Mouse (Mus musculus) frontal cortex, adult 2 months (tissue): ENCODE results near the gene Mapk6. TPM values are rescaled to one million over a fixed set of nuclear protein-coding genes. Genes with fewer than 3 reads are reported as not detected.
"Not testable (repeated sequence)": the region's sequence is repeated elsewhere in the genome, so short reads cannot be mapped to it uniquely, and the experiment has no call there.

Source experiments
- DNase-seq, 2 experiments: peaks; one replicate each; pipeline ENCODE4 v3.0.0; 2022; ENCODE audit warnings: low spot score in 1 of 2; ENCODE audit errors: extremely low spot score in 1 of 2
- polyA plus RNA-seq: library from polyadenylated mRNA; depleted of rRNA; stranded (reverse); fragments of >200 nt; gene quantifications from 2 replicates; pipeline ENCODE4 v1.2.3, GENCODE M21; 2012; rRNA removed

Mapk6 gene
- 32.2 and 34.6 TPM in 2 replicates for polyA plus RNA-seq

DNA sequence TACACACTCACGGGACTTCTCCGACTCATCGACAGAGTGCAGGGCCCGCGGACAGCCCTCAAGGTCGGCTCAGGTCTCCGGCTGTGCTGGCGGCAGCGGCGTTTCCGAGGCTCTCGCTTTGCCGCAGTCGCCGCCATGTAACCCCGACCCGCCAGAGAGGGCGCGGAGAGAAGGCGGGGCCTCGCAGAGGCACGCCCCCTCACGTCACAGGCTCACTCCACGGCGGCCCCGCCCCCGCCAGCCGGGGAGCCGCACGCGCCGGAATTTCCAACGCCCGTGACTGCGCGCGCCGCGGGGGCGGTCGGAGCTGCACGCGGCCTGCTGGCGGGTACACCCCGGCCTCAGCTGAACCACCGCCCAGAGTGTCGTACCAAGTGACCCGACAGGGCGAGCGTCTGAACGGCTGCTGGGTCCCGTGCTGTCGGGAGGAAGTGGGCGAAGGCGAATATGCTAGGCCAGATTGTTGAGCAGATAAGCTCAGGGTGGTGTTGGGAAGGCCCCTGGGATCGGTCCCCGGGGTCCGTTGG is at the start of gene Mapk6:
TSS of gene Mapk6 (minus strand) at position 154 of the 527 bp plus-strand sequence.
- peak; percentile 90 to 97 for DNase-seq

DNA sequence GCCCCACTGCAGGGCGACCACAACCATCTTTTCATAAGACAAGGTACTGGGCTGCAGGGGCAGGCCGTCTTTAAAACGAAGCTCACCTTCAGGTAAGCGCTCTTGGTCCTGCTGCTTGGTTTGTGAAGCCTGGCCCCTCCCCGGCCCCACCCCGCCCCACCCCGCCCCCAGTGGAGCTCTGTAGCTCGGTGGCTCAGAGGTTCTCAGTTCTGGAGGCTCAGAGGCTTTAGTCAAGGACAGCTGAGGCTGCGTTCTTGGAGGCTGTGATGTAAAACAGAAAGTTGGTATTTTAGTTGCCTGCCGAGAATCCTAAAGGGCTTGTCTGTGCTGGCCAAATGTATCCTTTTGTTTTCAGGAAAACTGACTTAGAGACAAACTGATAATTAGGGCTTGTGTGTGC is 45.9 kb upstream of the Mapk6 start:
- no peak for DNase-seq

DNA sequence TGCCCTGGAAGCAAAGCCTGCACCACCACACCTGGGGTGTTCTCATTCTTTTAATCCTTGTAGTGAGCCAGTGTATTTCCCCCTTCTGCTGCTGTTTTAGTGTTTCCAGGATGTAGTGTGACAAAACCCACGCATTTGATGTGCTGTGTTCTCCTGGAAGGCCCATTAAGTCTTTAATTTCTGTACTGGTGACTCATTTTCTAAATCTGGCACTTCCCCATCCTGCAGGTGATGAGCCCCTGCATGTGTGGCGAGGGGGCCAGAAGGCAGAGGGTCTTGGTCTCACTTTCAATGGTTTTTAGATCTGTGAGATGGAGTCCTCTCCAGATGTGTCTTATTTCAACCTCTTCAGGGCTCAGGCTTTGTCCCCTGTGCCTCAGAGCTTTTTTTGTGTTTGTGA is 44.2 kb upstream of the Mapk6 start:
- DNase-seq = no peak

DNA sequence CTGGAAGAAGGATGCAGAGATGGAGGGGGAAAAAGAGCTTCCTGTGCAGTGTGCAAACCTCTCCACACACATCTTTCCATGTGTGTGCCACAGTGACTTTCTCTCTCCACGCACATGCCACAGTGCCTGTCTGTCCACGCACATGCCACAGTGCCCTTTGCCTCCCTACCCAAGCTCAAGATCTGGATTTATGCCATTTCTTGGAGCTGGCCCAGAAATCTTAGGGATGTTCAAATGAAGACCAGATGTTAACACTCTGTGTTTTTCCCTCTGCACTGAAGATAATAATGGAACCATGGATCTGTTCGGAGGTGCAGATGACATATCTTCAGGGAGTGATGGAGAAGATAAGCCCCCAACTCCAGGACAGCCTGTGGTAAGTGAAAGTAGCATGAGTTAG is 38.2 kb upstream of the Mapk6 start:
- no peak for DNase-seq

DNA sequence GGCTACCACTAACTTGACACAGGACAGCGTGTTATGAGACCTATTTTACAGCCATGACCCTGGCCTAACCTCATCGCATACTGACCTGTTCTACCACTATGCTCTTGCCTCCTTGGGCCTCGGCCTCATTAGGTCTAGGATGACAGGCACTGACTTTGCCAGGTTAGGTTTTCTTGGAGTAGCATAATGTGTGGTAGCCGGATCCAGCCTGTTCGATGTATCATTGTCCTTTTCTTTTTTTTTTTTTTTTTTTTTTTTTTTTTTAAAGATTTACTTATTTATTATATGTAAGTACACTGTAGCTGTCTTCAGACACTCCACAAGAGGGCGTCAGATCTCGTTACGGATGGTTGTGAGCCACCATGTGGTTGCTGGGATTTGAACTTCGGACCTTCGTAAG is 36.8 kb upstream of the Mapk6 start:
- DNase-seq = not testable (repeated sequence)

DNA sequence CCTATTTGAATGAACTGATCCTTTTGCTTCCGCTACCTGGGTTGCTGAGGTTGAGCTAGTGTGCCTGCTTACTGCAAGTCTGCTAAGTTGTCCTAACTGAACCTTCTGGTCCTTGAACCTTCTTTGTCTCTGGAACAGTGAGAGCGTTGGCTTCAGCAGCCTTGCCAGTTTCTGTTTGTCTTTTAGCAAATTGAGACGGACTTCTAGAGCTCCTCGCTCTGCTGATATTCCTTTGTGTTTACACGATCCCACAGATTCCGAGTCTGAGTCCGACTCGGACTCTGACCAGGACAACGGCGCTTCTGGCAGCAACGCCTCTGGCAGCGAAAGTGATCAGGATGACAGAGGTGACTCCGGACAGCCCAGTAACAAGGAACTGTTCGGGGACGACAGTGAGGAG is 35.2 kb upstream of the Mapk6 start:
- DNase-seq = no peak

DNA sequence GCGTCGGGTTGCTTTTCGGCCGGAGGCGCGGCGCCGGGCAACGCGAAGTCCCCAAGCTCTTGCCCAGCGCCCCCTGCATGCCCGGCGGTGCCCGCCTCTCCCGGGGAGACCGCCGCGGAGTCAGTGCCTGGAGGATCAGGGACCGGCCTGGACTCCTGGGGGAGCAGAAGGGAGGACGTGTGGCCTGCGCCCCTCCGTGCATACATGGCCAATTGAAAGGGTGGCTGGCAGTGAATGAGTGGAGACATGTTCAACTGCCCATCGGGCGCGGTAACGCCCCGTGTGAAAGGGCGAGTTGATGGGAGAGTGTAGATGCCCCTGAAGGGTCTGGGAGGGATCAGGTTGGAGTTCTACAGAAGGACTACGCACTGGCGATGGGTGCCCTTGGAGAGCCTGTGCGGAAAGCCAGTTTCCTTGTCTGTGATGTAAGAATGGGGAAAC is 31.9 kb upstream of the Mapk6 start:
- no peak for DNase-seq

DNA sequence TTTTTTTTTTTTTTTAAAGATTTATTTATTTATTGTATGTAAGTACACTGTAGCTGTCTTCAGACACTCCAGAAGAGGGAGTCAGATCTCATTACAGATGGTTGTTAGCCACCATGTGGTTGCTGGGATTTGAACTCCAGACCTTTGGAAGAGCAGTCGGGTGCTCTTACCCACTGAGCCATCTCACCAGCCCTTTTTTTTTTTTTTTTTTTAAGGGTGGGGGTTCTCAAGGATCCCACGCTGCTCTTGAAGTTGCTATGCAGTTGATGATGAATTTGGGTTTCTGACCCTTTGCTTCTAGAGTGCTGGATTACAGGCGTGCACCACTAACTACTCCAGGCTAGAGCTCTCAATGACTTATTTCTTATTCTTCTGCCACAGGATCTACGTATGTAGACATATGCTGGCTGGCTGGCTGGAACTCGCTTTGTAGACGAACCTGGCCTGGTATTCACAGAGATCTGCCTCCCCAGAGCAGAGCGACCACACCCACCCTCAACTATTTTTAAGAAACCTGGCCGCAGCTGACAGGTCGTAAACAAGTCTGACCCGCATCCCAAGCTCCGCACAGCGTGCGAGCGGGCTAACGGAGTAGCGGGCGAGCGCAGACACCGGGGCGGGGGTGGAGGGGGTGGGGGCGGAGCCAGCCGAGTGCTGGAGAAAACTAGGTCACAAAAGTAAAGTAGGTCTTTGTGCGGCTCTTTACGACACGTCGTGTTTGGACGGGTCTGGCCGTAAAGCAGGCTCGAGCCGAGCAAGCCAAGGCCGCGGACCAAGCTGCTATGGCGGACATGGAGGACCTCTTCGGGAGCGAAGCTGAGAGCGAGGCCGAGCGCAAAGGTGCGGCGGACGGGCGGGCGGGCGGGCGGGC is 31.2 kb upstream of the Mapk6 start, which contains the start of gene Leo1:
TSS of gene Leo1 (plus strand) at position 729 of the 871 bp plus-strand sequence.
- peak; percentile 89 to 93 for DNase-seq

DNA sequence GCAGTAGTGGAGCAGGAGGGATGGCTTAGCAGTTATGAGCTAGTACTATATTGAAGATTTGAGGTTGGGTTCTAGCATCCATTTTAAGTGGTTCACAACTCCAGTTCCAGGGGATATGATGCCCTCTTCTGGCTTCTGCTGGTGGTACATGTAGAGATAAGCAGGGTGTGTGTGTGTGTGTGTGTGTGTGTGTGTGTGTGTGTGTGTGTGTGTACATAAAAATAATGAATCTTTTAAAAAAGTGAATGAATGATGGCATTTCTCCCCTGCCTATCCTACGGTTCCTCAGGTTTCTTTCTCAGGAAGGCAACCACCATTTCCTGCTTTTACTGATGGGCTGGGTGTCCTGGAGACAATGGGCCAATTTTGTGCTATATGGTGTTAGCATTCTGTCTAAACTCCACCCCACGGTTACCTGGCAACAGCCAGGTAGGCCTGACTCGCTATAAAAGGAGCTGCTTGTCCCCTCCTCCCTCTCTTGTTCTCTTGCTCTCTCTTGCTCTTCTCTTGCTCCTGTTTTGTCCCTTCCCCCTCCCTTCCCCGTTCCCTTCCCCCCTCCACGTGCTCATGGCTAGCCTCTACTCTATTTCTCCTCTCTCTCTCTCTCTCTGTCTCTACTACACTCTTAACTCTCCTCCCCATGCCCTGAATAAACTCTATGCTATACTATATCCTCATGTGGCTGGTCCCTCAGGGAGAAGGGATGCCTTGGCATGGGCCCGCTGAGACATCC is 28.0 kb upstream of the Mapk6 start:
- peak in 1 of 2 experiments; percentile 41 for DNase-seq

DNA sequence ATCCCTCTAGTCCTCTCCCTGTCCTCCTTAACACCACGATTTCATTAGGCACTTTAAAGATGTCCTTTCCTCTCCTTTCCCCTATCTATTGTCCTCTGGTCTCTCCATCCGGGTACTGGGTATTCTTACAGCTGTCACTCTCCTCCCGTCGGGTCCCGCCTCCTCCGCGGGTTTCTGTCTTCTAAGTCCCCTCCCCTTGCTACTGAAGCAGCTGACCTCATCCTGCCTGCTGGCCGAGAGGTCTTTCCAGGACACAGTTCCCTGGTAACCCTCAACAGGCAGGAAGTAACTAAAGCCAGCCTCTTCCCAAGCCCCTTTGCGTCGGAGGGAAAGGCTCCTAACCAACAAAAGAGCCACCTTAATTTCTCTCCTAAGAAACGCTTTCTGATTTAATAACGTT is 26.1 kb upstream of the Mapk6 start:
- peak; percentile 52 to 53 for DNase-seq

DNA sequence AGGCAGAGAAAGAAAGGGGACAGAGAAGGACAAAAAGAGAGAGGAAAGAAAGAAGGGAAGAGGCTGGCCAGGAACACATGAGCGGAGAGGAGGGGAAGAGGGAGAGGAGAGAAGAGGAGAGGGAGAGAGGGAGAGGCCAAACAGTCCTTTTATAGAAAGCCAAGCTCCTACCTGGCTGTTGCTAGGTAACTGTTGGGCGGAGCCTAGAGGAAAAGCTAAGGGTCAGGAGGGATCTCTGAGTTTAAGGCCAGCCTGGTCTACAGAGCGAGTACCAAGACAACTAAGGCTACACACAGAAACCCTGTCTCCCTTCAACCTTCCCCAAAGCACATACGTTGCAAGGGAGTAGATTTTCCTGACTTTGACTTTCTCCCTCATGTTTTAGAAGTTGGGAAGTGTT is 25.5 kb upstream of the Mapk6 start:
- DNase-seq = no peak

DNA sequence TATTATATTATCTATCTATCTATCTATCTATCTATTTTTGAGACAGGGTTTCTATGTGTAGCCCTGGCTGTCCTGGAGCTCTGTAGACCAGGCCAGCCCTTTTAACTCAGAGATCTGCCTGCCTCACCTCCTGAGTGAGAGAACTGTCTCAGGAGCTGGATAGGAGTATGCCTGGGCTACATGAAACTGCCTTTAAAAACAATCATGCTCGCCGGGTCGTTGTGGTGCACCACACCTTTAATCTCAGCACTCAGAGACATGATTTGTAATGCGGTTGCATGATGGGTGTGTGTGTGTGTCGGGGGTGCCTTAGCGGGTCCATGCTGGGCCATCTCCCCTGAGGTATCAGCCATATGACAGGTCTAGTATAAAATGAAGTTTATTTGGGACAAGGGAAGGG is 25.1 kb upstream of the Mapk6 start:
- DNase-seq = no peak

DNA sequence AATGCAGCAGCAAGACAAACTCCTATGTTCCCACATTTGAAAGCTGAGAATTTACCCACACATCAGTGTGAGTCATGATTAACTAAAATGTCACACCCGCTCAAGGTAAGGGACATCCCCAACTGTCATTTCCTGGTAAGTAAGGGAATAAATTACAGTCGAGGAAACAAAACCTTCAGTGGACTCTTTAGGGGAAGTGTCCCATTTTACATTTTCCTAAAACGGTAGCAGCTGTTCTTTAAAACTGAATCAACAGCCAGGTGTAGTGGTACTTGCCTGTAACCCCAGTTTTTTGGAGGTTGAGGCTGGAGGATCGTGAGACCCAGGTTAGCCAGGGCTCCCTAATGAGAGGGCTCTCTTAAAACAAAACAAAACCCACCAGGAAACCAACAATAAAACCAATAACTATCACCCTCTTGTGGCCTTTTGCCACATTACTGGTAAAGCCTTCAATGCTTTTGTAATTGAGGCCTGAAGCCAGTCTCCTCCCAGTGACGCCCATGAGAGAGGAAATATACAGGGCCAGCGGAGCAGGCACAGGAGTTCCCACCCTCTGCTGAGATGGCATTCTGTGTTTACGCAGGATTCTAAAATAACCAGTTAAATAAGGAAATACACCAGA is 24.5 kb upstream of the Mapk6 start:
- DNase-seq = peak in 1 of 2 experiments; percentile 59

DNA sequence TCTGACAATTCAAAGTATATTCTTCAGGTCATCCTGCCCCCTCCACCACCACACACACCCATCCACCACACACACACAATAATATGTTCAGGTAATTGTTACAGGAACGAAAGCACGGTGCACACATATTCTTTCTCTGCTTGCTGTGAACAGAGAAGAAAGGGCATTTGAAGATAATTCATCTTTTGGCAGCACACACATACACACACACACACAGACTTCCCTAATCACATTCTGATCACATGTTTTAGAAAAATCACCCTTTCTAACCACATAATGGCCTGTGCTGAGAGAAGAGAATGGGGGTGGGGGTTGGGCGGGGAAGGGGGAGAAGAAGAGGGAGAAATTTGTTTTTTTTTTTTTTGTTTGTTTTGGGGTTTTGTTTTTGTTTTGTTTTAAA is 22.9 kb upstream of the Mapk6 start:
- DNase-seq = no peak

DNA sequence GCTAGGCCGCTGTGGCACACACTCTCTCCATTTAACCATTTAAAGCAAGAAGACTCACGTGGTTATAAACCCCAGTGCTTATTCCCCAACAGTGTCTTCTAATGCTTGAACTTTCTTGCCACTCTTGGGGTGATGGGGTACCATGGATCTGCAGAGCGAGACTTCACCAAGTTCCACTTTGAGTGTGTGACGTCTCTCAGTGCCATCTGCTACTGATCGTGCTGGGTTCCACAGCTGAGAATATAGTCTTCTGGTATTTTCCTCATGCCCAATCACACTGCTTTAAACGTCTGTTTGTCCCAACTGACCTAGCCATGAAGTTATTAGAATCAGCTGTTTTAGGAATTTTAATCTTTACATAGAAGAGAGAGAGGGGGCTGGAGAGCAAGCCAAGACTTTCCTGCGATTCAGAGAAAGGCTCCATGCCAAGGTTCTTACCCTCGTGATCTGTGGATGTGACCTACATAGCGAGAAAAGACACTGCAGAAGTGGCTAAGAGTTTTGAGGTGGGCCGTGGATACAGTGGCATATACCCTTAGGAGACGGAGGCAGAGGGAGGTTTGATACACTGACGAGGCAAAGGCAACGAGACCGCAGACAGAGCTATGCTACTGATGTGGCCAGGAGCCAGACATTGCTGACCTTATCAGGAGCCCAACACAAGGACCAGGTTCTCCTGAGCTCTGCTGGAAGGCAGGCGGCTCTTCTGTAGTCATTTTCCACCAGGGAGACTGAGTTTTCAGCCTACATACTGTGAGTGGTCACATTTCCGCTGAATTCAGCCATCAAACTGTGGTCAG is 21.2 kb upstream of the Mapk6 start:
- no peak for DNase-seq

DNA sequence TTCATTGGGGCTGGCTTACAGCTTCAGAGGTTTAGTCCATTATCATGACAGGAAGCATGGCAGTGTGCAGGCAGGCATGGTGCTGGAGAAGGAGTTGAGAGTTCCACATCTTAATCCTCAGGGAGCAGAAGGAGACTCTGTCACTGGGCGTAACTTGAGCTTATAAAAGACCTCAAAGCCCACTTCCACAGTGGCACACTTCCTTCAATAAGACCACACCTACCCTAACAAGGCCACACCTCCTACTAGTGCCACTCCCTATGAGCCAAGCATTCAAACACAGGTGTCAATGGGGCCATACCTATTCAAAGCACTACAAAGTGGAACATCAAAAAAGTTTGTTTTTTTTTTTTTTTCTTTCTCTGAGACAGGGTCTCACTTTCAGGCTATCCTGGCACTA is 19.9 kb upstream of the Mapk6 start:
- no peak for DNase-seq

DNA sequence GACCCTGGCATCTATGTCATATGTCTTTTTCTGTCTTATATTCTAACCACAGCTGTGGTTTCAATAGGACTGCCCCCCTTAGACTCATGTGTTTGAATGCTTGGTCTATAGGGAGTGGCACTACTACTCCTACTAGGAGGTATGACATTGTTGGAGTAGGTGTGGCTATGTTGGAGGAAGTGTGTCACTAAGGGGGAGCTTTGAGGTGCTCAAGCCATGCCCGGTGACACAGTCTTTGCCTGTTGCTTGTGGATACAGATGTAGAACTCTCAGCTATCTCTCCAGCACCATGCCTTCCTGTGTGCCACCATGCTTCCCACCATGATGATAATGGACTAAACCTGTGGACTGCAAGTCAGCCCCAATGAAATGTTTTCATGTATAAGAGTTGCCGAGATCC is 19.2 kb upstream of the Mapk6 start:
- DNase-seq = no peak

DNA sequence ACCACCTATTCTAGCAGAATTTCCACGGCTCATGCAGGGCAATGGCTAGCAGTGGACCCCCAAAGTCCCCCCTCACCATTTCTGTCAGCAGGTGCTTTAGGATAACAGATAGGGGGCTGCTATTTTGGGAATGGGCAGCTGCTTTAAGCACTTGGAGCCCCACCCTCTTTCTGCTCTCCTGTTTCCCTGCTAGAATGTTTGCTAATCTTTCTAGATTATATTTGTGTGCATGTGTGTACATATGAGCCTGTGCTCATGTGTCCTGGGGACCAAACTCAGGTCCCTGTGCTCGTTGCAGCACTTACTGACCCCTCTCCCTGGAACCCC is 18.4 kb upstream of the Mapk6 start:
- DNase-seq = no peak

DNA sequence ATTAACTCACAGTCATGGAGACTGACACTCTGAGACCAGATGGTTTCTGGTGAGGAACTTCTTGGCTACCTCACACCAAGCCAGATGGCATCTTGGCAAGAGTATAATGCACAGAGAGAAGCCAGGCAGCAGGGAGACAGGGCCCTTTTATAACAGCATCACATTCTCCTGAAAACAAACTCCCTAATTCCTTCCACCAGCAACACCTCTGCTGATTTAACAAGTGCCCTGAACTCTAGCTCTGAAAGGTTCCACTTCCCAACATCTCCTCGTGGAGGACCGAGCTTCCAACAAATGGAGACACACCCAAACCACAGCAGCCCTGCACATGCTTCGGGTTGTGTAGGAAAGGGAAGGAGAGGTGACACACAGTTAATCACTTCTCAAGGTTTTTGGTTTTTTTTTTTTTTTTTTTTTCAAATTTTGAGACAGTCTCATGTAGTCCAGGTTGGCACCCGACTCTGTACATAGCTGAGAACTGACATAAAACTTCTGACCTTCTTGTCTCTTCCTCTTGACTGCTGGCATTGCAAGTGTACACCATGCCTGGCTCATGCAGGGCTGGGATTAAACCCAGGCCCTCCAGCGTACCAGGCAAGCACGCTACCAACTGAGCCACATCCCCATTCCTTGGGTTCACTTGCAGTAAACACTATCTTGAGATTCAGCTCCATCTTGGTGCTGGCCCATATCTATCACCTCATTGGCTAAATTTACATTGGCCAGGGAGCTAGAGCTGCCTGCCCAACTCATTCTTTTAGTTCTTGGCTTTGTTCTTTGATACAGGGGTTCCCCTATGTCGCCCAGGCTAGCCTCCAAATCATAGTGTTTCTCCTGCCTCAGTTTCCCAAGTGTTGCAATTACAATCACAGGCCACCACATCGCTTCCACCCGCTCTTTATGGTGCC is 17.8 kb upstream of the Mapk6 start:
- DNase-seq = peak in 1 of 2 experiments; percentile 47
